In the genomic region with DNA sequence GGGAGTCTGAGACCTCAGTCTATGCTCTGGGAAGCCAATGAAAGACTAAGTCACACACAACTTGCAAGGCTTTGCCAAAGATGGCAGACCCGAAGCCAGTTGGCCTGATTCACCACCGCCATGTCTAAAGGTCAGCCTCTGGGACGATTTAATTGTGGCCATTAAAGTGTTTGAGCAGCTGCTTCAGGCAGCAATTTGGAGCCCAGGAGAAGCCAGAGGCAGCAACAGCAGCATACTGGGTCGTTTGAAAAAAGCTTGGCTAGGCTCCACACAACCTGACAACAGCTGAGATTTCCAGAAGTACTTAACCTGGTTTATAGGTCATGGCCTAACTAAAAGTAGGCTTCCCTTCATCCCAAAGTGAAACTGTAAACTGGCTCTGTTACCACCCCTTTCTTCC, we compare ENCODE assay signal across 23 mouse cellular contexts.
DNase-seq lines count a peak whose midpoint lies in the region; ATAC-seq and TF ChIP-seq lines count a peak whose summit lies in the region.
"Had no signal": no experiment of that assay in that cellular context is flagged by ENCODE, and none has a peak within 500 bp of the region (broad histone marks: within the 10 kb centered on the region; RNA-seq: fewer than 3 reads in every experiment).

No protein-coding gene starts in this region.

- DNase-seq in gastrocnemius, adult 2 months: peak; percentile 61
- no peak for DNase-seq in gastrocnemius, adult 18-20 months (ENCODE audit: low spot score)
- peak; percentile 63 for DNase-seq in fibroblast of lung, adult 2 months (ENCODE audit: low read depth)
- peak; percentile 55 for DNase-seq in gastrocnemius, postnatal 25 days
- DNase-seq in limb, embryonic 11.5 days (ENCODE audit: low spot score): peak; percentile 29
- DNase-seq in right cerebral cortex, postnatal 10 days (ENCODE audit: low spot score in 2 of 2): no peak
- DNase-seq: adrenal gland, postnatal 10 days; B cell, adult 2 months; cerebellum, adult 18-20 months; cerebellum, adult 9-11 months; cerebellum, postnatal 36 days; heart, postnatal 14 days; kidney, adult 11 months had no signal

- H3K4me3 ChIP-seq in gastrocnemius, adult 2 months: no peak overlapping the region
- no peak overlapping the region for H3K4me3 ChIP-seq in limb, embryonic 11.5 days (ENCODE audit: low read depth, low read length)
- H3K4me3 ChIP-seq in midbrain, embryonic 13.5 days (replicated peaks): no peak overlapping the region
- H3K4me3 ChIP-seq: embryonic facial prominence, embryonic 13.5 days; forebrain, embryonic 10.5 days; heart, embryonic 10.5 days; hindbrain, embryonic 10.5 days; hindbrain, embryonic 15.5 days had no signal

- WGBS in limb, embryonic 11.5 days: 25% methylated on average over 4 of the region's 4 CpGs
- 80% methylated on average over 4 of the region's 4 CpGs for WGBS in midbrain, embryonic 13.5 days

- no peak overlapping the region for H3K9ac ChIP-seq in limb, embryonic 11.5 days (ENCODE audit: low read length)
- H3K9ac ChIP-seq in midbrain, embryonic 13.5 days (replicated peaks): no peak overlapping the region
- H3K9ac ChIP-seq: embryonic facial prominence, embryonic 13.5 days; hindbrain, embryonic 15.5 days had no signal

- H3K9me3 ChIP-seq in limb, embryonic 11.5 days (ENCODE audit: control insufficient read depth, low read length): no peaks in the 10 kb centered on the region
- H3K9me3 ChIP-seq in midbrain, embryonic 13.5 days: no peaks in the 10 kb centered on the region
- H3K9me3 ChIP-seq: embryonic facial prominence, embryonic 13.5 days; forebrain, embryonic 10.5 days; G1E; heart, embryonic 10.5 days; hindbrain, embryonic 10.5 days; hindbrain, embryonic 15.5 days had no signal

- intact Hi-C loops in gastrocnemius, adult 2 months (cut with DNase I): no loop called here

- no peaks in the 10 kb centered on the region for H3K4me1 ChIP-seq in limb, embryonic 11.5 days (ENCODE audit: control insufficient read depth, insufficient read depth, low read length)
- H3K4me1 ChIP-seq in midbrain, embryonic 13.5 days (replicated peaks): no peaks in the 10 kb centered on the region
- H3K4me1 ChIP-seq: embryonic facial prominence, embryonic 13.5 days; forebrain, embryonic 10.5 days; heart, embryonic 10.5 days; hindbrain, embryonic 10.5 days; hindbrain, embryonic 15.5 days had no signal

- H3K36me3 ChIP-seq in limb, embryonic 11.5 days (ENCODE audit: control insufficient read depth, insufficient read depth, low read length): no peaks in the 10 kb centered on the region
- no peaks in the 10 kb centered on the region for H3K36me3 ChIP-seq in midbrain, embryonic 13.5 days
- H3K36me3 ChIP-seq: embryonic facial prominence, embryonic 13.5 days; forebrain, embryonic 10.5 days; G1E; heart, embryonic 10.5 days; hindbrain, embryonic 10.5 days; hindbrain, embryonic 15.5 days had no signal

- peak overlapping the region; percentile 16; the same call in 1 of the 2 replicates for H3K27ac ChIP-seq in gastrocnemius, adult 2 months
- no peak overlapping the region for H3K27ac ChIP-seq in limb, embryonic 11.5 days (replicated peaks; ENCODE audit: low read depth, low read length)
- H3K27ac ChIP-seq in midbrain, embryonic 13.5 days: no peak overlapping the region
- H3K27ac ChIP-seq: embryonic facial prominence, embryonic 13.5 days; forebrain, embryonic 10.5 days; heart, embryonic 10.5 days; hindbrain, embryonic 10.5 days; hindbrain, embryonic 15.5 days had no signal

- no peaks in the 10 kb centered on the region for H3K27me3 ChIP-seq in limb, embryonic 11.5 days (ENCODE audit: control insufficient read depth, insufficient read depth, low read length)
- no peaks in the 10 kb centered on the region for H3K27me3 ChIP-seq in midbrain, embryonic 13.5 days
- H3K27me3 ChIP-seq: embryonic facial prominence, embryonic 13.5 days; hindbrain, embryonic 15.5 days had no signal

- no peak overlapping the region for H3K4me2 ChIP-seq in limb, embryonic 11.5 days (ENCODE audit: low read depth, severe bottlenecking)
- H3K4me2 ChIP-seq in midbrain, embryonic 13.5 days (replicated peaks): no peak overlapping the region
- H3K4me2 ChIP-seq: embryonic facial prominence, embryonic 13.5 days; hindbrain, embryonic 15.5 days had no signal

- TF ChIP-seq CTCF in gastrocnemius, adult 2 months (IDR thresholded peaks at IDR 0.05): no peak

- ATAC-seq in limb, embryonic 11.5 days (ENCODE audit: insufficient number of reproducible peaks, low FRiP score, low TSS enrichment, low read depth): no peak; the same call in 1 of the 2 replicates
- no peak for ATAC-seq in erythroblast, adult 5-6 weeks (replicated peaks; ENCODE audit: low FRiP score, poor library complexity, severe bottlenecking)
- no peak for ATAC-seq in midbrain, embryonic 13.5 days
- ATAC-seq: CD4-positive, CD25-positive, alpha-beta regulatory T cell, adult 4 months; forebrain, embryonic 14.5 days had no signal

Comparison
In these comparisons a context has a peak if more than half of its experiments do, and no peak if none do; other contexts are left out.
1. DNase-seq: peak in gastrocnemius, adult 2 months (single experiment), fibroblast of lung, adult 2 months (single experiment), gastrocnemius, postnatal 25 days (single experiment) and limb, embryonic 11.5 days (single experiment); none in gastrocnemius, adult 18-20 months (single experiment) and right cerebral cortex, postnatal 10 days (0 of 2).